Mouse (Mus musculus): ENCODE results near the gene Cpxm2. TPM values are rescaled to one million over a fixed set of nuclear protein-coding genes. Genes with fewer than 3 reads are reported as not detected.

The Cpxm2 gene
- polyA plus RNA-seq (2015; fragmentation: Nextera tagmentation; extraction: Ambion mirVana) = 0.86 and 1.2 TPM in 2 replicates

GRCm38 (mm10) chr7:132154368-132154961, at the start of gene Cpxm2:
TSS of gene Cpxm2 (minus strand) at chr7:132154739.
- no peak for DNase-seq (ENCODE audit: low spot score)

GRCm38 (mm10) chr7:132204073-132204612, 49.6 kb upstream of the Cpxm2 start:
- DNase-seq (ENCODE audit: low spot score) = no peak

GRCm38 (mm10) chr7:132199686-132200085, 45.1 kb upstream of the Cpxm2 start:
- no peak for DNase-seq (ENCODE audit: low spot score)

GRCm38 (mm10) chr7:132198806-132199205, 44.3 kb upstream of the Cpxm2 start:
- no peak for DNase-seq (ENCODE audit: low spot score)

DNA sequence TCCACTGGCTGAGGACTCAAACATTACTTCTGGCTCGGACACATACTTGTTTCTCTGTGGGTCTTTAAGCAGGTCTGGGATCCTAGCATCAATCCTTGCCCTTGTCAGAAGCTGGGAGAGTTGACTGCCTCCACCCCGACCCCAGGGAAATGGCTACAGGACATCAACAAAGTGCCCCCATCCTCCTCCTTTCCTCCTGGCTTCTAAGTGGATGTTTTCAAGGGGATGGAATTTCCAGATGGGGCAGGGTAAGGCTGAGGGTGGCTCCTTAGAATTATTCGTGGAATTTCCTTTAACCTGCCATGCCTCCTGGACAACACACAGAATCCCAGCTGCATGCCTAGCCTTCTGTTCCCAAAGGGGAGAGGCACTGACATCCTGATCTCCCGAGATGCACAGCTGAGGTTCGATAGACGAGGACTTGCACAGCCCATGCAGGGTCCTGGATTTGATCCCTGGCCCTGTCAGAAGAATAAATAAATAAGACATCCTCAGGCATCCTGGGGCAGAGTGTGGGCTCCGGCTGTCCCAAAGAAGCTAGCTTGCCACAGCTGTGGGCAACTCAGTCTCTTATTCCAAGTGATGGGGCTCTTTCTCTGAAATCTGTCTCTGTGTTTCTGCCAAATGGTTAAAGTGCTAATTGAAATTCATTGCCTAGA, 43.4 kb upstream of the Cpxm2 start:
- DNase-seq (ENCODE audit: low spot score) = no peak

- DNase-seq (ENCODE audit: low spot score) = no peak
These were observed 42.0 kb upstream of the Cpxm2 start for GRCm38 (mm10) chr7:132196581-132196980.

DNA sequence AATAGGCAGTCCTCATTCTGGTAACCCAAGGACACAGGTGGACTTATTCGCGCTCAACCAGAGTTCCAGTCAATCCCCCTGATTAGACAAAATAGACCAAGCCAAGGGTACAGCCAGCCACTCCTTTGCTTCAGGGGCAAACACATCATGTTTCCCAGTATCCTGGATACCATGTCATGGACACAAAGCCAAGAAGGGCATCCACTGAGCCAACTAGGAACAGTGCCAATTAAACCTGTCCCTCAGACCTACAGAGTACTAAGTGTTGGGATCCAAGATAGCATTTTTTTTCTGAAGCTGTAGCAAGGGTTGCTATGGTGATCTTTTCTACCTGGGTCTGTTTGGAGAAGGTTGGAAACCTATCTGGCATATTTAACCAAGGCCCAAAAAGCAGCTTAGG, 39.1 kb upstream of the Cpxm2 start:
- DNase-seq (ENCODE audit: low spot score) = no peak

DNA sequence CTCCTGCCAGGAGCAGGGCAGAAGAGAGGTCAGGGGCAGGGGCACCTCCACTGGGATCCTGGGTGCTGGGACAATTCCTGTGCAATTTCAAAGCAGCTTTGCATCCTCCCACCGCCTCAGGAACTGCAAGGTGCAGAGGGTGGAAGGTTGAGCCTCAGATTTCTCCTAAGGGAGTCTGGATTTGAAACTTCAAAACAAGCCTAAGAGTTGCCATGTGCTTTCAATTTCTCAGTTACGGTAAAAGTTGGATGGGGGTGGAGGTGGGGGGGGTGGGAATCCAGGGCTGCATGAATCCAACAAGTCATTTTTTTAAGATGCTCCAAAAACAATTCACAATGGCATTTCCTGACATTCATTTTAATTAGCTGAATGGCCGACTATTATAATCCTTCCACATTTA, 32.9 kb upstream of the Cpxm2 start:
- DNase-seq (ENCODE audit: low spot score) = no peak

GRCm38 (mm10) chr7:132183892-132184404, 29.4 kb upstream of the Cpxm2 start:
- DNase-seq (ENCODE audit: low spot score) = no peak

DNA sequence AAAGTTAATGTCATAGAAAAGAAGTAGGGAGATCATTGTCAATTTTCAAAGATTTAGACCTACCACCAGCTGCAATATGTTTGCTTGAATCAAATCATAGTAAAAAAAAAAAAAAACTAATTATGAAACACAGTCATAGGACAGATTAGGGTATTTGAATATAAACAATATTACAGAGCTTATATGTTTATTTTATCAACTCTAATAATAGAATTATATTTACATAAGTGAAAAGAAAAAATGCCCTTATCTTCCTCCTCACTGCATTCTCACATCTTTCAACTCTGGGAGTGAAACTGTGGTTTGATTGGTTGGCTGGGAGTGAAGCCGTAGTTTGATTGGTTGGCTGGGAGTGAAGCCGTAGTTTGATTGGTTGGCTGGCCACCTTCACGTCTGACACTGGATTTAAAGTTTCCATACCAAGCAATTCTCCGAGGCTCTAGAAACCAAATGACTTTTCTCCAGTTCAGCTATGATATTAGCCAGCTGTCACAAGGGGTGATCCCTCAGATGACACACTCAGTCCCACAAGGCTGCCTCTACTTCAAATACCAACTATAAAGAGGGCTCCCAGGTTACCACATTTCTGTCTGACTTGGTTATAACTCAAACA, 27.2 kb upstream of the Cpxm2 start:
- no peak for DNase-seq (ENCODE audit: low spot score)

DNA sequence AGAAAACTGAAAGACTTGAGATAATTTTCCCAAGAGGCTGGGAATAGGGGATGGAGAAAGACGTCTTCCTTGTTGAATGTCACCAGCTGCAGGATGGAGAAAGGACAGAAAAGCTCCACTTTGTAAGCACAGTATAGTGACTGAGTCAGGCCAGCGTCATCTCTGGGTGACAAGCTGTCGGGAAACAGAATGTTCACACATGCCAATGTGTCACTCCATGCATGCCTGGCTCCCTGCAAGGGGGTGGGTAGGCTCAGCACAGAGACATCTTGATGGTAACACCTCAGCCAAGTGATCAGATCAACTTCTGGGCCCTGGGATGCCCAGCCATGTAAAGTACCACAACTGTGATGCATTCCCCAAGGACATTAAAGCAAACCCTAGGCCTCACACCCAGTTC, 26.5 kb upstream of the Cpxm2 start:
- DNase-seq (ENCODE audit: low spot score) = no peak

GRCm38 (mm10) chr7:132179049-132179448, 24.5 kb upstream of the Cpxm2 start:
- DNase-seq (ENCODE audit: low spot score) = no peak

- DNase-seq (ENCODE audit: low spot score) = no peak
These were observed 20.2 kb upstream of the Cpxm2 start for GRCm38 (mm10) chr7:132174787-132175186.

DNA sequence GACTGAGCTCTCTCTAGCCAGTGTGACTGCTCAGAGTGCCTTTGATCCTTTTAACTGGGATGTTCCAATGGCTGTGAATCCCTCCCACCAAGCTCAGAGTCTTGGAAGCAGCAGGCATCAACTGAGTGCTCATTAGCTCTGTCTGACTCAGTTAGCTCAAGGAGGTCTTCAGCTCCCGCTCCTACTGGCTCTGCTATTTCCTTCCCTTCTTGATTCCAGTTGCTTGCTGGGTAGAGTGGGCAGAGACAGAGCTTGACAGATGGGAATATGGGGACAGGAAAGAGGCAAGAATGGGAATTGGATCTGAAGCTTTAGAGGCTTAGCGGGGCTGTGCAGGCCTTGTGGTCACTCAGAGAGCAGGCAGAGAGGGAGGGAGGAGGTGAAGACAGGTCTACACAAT, 19.8 kb upstream of the Cpxm2 start:
- no peak for DNase-seq (ENCODE audit: low spot score)

DNA sequence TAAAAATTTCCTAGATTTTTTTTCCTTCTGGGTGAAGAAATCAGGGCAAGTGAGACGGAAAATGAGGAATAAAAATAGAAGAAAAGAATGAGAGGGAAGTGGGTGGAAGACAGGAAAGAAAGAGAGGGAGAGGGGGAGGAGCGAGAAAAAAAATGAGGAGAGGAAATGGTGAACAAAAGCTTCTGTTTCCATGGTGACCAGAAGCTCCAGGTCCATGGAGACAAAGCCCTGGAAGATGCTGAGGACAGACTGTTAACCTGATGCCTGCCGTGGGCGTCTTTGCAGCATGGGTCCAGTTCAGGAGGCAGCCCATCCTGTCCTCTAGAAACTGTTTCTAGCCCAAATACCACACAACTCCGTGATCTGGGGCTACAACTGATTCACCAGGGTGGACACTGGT, 17.7 kb upstream of the Cpxm2 start:
- no peak for DNase-seq (ENCODE audit: low spot score)

DNA sequence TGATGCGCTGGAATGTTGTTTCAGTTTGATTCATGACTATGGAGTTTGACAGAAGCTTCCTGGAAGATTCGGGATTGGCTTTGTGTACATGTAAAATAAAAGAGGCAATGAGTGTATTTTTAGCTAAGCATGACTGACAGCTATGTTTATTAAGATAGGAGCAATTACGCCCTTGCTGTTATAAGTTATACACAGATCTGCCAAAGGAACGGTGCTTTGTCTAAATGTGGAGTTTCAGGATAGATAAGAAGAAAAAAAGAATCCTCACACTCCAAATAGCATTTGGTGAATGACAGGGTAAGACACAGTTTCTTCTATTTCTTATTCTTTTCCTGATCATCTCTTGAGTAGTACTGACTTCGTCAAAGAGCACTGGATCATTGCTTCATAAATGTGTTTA, 17.2 kb upstream of the Cpxm2 start:
- no peak for DNase-seq (ENCODE audit: low spot score)

DNA sequence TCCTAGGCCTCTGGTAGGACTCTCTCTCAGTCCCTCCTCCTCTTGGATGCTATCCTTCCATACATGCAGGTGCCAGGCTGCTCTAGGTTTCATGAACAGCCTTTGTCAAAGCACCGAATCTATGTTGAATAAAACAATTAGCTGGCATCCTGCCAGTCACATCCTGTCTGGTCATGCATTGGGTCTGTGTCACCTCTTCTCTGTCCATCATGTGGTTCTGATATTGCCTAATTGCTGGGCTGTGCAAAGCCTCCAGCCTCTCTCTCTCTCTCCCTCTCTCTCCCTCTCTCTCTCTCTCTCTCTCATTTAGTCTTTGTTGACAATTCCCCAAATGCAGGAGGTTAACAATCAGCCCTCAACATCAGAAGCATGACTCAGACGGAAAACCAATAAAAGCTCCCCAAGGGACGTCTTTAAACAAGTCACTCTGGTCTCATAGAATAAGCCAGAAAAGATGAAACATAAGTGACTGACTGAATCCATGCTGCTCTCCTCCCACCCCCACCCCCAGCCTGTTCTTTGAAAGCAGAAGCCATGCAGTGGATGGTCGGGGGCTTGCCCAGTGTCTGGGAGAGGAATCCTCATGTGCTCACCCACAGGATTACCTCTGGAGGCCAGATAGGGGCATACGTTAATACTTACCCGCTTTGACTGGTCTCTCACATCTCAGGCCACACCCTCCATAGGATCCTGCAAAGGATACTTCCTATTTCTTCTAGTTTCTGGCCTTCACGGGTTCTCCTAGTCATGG, 15.1 kb upstream of the Cpxm2 start:
- no peak for DNase-seq (ENCODE audit: low spot score)

DNA sequence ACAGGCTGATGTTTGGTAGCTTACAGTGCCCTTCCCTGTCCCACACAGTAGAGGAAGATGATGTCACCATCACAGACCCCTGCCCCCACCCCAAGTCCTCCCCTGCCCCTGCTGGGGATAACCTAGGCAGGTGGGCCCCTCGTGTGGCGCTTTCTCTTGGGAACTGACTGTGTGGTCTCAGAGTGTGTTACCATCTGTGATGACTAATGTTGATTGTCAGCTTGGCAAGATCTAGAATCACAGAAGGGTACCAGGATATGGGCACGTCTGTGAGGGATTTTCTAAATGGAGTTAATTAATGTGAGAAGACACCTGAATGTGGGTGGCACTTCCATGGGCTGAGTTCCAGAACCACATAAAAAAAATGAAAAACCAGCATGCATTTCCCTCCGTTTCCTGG, 12.7 kb upstream of the Cpxm2 start:
- DNase-seq (ENCODE audit: low spot score) = no peak

- DNase-seq (ENCODE audit: low spot score) = no peak
These were observed 7.7 kb upstream of the Cpxm2 start for GRCm38 (mm10) chr7:132162254-132162653.

DNA sequence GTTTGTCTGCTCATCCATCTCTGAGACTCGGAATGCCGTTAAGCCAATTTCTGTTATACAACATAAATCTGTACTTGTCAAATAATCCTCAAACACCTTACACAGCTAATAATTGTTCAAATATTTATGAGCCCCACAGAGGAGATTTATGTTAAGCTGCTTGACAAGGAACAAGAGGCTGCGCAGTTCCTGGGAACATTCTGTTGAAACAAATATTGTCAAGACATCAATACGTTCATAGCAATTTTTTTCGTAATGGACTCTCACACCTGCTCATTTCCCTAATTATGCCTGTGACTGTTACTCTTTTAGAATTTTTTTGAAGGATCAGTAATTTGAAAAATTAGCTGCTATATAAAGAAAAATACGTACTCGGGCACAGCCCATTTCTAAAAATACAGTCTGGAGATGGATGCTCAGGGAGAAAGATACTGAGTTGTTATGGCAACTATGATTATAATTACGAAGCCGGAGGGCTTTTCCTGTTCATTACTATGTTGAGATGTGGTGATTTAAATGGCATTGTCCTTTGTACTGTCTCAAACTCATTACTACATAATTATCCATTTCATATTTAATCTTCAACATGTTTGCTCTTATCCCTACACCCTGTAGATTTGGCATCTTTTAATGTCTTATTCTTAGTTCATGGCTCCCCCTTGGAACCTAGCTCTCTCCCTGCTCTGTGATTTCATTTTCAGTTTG, 3.9 kb upstream of the Cpxm2 start:
- DNase-seq (ENCODE audit: low spot score) = no peak

DNA sequence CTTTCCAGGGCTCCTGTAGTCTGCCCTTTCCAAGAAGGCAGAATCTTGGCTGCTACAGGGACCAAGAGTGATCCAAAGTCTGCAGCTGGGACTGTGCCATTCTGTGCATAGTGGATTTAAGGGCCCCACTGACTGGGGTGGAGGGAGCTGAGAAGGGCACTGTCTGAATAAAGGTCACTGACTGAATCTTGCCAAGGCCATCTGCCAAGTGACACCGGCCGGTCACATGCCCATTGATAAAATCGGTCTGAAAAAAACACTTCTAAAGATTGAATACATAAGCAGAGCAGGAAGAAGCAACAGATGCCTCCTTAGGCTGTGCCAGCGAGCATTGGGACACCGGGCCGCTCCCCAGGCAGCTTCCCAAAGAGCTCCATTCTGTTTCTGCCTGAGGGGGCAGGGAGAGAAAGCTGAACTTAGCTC, 803 bp downstream of the Cpxm2 start:
- DNase-seq (ENCODE audit: low spot score) = no peak
